ENCODE assay signal across 8 mouse cellular contexts in the genomic region with DNA sequence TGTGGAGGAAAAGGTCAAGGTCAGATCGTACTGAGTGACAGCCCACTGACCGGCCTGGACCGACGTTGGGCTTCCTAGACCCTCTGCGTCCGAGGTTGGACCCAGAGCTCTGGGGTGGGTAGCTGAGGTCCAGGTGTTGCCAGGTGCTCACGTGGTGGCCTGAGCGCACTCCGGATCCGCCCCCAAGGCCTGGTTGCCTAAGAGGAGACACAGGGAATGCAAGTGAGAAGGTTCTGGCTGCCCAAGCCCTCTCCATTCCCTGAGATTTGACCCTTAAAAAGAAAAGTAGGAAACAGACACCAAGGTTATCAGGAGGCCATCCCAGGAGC. TPM values are rescaled to one million over a fixed set of nuclear protein-coding genes. Genes with fewer than 3 reads are reported as not detected.
DNase-seq lines count a peak whose midpoint lies in the region; ATAC-seq lines count a peak whose summit lies in the region.

No protein-coding gene starts in this region.

- H3K9me3 ChIP-seq in heart, embryonic 15.5 days (replicated peaks): no peaks in the 10 kb centered on the region
- no peaks in the 10 kb centered on the region for H3K9me3 ChIP-seq in midbrain, embryonic 13.5 days

- H3K4me3 ChIP-seq in heart, embryonic 15.5 days: peak overlapping the region; percentile 87
- H3K4me3 ChIP-seq in midbrain, embryonic 13.5 days (replicated peaks): peak overlapping the region; percentile 76

- H3K27me3 ChIP-seq in heart, embryonic 15.5 days: no peaks in the 10 kb centered on the region
- H3K27me3 ChIP-seq in midbrain, embryonic 13.5 days: no peaks in the 10 kb centered on the region

- ATAC-seq in heart, embryonic 15.5 days (replicated peaks; ENCODE audit: insufficient number of reproducible peaks, insufficient read depth, low FRiP score, low read depth): peak; percentile 8
- ATAC-seq in midbrain, embryonic 13.5 days: no peak

- WGBS in heart, embryonic 15.5 days: 0% methylated on average over 10 of the region's 10 CpGs
- under 1% methylated on average over 10 of the region's 10 CpGs for WGBS in midbrain, embryonic 13.5 days

- peak overlapping the region; percentile 68 for H3K4me2 ChIP-seq in heart, embryonic 15.5 days
- H3K4me2 ChIP-seq in midbrain, embryonic 13.5 days (replicated peaks): peak overlapping the region; percentile 79

- peak; percentile 52 for DNase-seq in ES-CJ7 (ENCODE audit: low read depth, low spot score)
- peak; percentile 67 for DNase-seq in R1 (ENCODE audit: low read depth, low spot score)
- peak; percentile 73 to 80 for DNase-seq in kidney, postnatal 36 days
- DNase-seq in left cerebral cortex, adult 18-20 months (ENCODE audit: low spot score in 2 of 2): no peak
- no peak for DNase-seq in right cerebral cortex, postnatal 25 days
- no peak for DNase-seq in gastrocnemius, postnatal 10 days

- H3K9ac ChIP-seq in heart, embryonic 15.5 days: peak overlapping the region; percentile 92
- H3K9ac ChIP-seq in midbrain, embryonic 13.5 days (replicated peaks): peak overlapping the region; percentile 75

- peaks cover 36% of the 10 kb centered on the region for H3K4me1 ChIP-seq in heart, embryonic 15.5 days (replicated peaks)
- peaks cover 29% of the 10 kb centered on the region for H3K4me1 ChIP-seq in midbrain, embryonic 13.5 days (replicated peaks)

- H3K27ac ChIP-seq in heart, embryonic 15.5 days: peak overlapping the region; percentile 82
- no peak overlapping the region for H3K27ac ChIP-seq in midbrain, embryonic 13.5 days

- H3K36me3 ChIP-seq in heart, embryonic 15.5 days: peaks cover 37% of the 10 kb centered on the region; the same call in 1 of the 2 replicates
- peaks cover 40% of the 10 kb centered on the region for H3K36me3 ChIP-seq in midbrain, embryonic 13.5 days

RNA-seq across cellular contexts. Expression of a gene that starts 0.6 kb away (rescaled TPM):
- 102 and 108 TPM in 2 replicates for polyA plus RNA-seq in heart, embryonic 15.5 days (2015; fragmentation: Nextera tagmentation; extraction: Ambion mirVana)
- polyA plus RNA-seq in midbrain, embryonic 13.5 days (2015; fragmentation: Nextera tagmentation; extraction: Ambion mirVana): 25.3 and 25.5 TPM in 2 replicates
- 10 to 100 TPM; 25.4 to 25.6 TPM for total RNA-seq in left cerebral cortex, adult 18-20 months (2021)
- 10 to 100 TPM; 35.7 to 39.2 TPM for total RNA-seq in gastrocnemius, postnatal 10 days (2021)

Comparison
In these comparisons a context has a peak if more than half of its experiments do, and no peak if none do; other contexts are left out.
1. DNase-seq: peak in ES-CJ7 (single experiment), R1 (single experiment) and kidney, postnatal 36 days (2 of 2); none in left cerebral cortex, adult 18-20 months (0 of 2), right cerebral cortex, postnatal 25 days (single experiment) and gastrocnemius, postnatal 10 days (single experiment).